Mouse (Mus musculus) embryonic fibroblast, embryonic 13.5 days (primary cell): ENCODE measurements around the gene Nos2. TPM values are rescaled to one million over a fixed set of nuclear protein-coding genes. Genes with fewer than 3 reads are reported as not detected.

ENCODE experiments used
- H3K27ac ChIP-seq: 2 replicates; pipeline ENCODE4 v1.5.1; 2012; ENCODE audit warnings: low read length, control low read depth, inconsistent platforms; ENCODE audit not compliant: insufficient read depth
- H3K4me1 ChIP-seq: 2 replicates; pipeline ENCODE4 v1.6.1; 2011; ENCODE audit warnings: low read length; ENCODE audit not compliant: control insufficient read depth, insufficient read depth
- H3K4me3 ChIP-seq: 2 replicates; pipeline ENCODE4 v1.5.1; 2011; ENCODE audit warnings: mild to moderate bottlenecking, control low read depth, low read length; ENCODE audit not compliant: insufficient read depth
- CTCF ChIP-seq: IDR thresholded peaks from 2 replicates; pipeline ENCODE4 v1.5.1; 2011; ENCODE audit warnings: mild to moderate bottlenecking, control low read depth, low read length, moderate library complexity, borderline replicate concordance; ENCODE audit not compliant: insufficient read depth
- POLR2A ChIP-seq: IDR thresholded peaks from 2 replicates; pipeline ENCODE4 v1.6.1; 2011; ENCODE audit warnings: low read depth, mild to moderate bottlenecking, control low read depth, low read length, moderate library complexity
- polyA plus RNA-seq: library from polyadenylated mRNA; stranded (reverse); fragments of >200 nt; gene quantifications from 2 replicates; pipeline ENCODE4 v1.2.4, GENCODE M21; 2011; ENCODE audit warnings: low read depth; ENCODE audit not compliant: missing spikeins, insufficient read length

The Nos2 gene
- polyA plus RNA-seq, 1 experiment = not detected

DNA sequence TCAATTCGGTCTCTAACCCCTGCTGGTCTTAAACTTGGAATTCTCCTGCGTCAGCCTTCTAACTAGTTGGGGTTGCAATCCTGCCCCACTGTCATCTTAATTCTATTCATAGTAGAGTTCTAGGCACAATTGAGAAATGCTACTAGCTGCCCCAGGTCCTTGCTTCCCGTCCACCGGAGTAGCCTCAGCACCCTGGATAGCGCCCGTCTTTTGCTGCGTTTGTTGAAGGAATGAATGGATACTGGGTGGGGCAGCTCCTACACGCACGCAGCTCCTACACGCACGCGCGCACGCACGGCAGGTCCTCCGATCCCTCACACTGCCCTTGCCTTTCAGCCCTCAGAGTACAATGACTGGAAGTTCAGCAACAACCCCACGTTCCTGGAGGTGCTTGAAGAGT lies 31.9 kb downstream of the Nos2 start:
- no peak for TF ChIP-seq POLR2A
- TF ChIP-seq CTCF = no peak
- no peak overlapping the region for H3K4me3 ChIP-seq
- no peak overlapping the region for H3K27ac ChIP-seq
- H3K4me1 ChIP-seq = no peaks in the 10 kb centered on the region

DNA sequence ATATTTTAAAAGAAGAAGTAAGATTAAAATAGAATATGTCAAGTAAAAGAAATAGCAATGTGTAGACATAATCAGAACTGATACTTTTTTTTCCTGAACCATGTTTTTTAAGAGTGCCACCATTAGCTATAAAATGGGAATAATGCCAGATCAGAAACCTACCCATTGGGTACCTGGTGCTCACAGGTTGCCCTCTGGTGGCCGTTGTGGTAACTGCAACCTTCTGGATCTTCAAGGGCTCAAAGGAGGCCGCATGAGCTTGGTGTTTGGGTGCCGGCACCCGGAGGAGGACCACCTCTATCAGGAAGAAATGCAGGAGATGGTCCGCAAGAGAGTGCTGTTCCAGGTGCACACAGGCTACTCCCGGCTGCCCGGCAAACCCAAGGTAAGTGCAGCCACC lies 35.7 kb downstream of the Nos2 start:
- Histone ChIP-seq H3K4me1 (no peaks in the 10 kb centered on the region), H3K4me3 (no peak overlapping the region), H3K27ac (no peak overlapping the region)
- TF ChIP-seq CTCF = peak; percentile 74; the same call in 1 of the 2 replicates
- TF ChIP-seq POLR2A = no peak

DNA sequence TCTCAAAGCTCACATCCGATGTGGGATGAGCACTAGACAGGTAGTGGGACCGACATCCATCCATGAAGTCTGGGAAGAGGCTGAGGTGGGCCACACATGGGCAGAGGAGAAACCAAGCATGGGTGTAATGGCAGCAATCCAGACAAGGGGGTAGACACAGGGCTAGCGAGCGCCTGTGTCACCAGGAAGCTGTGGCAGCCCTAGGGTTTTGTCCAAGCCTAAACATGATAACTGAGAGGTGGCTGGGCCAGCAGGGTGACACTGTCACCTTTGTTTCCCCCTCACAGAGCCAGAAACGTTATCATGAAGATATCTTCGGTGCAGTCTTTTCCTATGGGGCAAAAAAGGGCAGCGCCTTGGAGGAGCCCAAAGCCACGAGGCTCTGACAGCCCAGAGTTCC lies 38.8 kb downstream of the Nos2 start:
- no peak overlapping the region for H3K4me3 ChIP-seq
- no peak overlapping the region for H3K27ac ChIP-seq
- TF ChIP-seq CTCF (no peak), POLR2A (no peak)
- no peaks in the 10 kb centered on the region for H3K4me1 ChIP-seq

DNA sequence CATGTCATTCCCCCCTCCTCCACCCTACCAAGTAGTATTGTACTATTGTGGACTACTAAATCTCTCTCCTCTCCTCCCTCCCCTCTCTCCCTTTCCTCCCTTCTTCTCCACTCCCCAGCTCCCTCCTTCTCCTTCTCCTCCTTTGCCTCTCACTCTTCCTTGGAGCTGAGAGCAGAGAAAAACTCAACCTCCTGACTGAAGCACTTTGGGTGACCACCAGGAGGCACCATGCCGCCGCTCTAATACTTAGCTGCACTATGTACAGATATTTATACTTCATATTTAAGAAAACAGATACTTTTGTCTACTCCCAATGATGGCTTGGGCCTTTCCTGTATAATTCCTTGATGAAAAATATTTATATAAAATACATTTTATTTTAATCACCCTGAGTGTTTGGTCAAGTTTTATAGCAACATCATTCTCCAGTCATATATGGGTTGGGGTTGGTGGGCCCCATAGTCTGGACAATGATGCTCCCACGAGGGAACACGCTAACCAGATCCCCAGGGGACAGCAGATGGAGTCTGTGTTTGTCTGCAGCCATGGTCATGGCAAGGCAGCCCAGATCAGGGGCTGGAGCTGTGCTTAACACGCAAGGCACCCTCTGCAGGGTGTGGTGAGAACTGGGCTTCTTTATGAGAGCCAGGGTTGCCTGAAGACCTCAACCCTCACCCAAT lies 39.4 kb downstream of the Nos2 start:
- H3K27ac ChIP-seq = no peak overlapping the region
- no peak overlapping the region for H3K4me3 ChIP-seq
- no peaks in the 10 kb centered on the region for H3K4me1 ChIP-seq
- TF ChIP-seq POLR2A = no peak
- 0 out of 2 replicates have a peak, but pooled peaks have one; percentile 17 for TF ChIP-seq CTCF

GRCm38 (mm10) chr11:78961221-78961620 lies 40.6 kb downstream of the Nos2 start:
- no peak overlapping the region for H3K4me3 ChIP-seq
- H3K27ac ChIP-seq = no peak overlapping the region
- no peak for TF ChIP-seq CTCF
- TF ChIP-seq POLR2A = no peak

GRCm38 (mm10) chr11:78967371-78967770 lies 46.8 kb downstream of the Nos2 start:
- TF ChIP-seq POLR2A (no peak), CTCF (0 out of 2 replicates have a peak, but pooled peaks have one; percentile 5)
- no peak overlapping the region for H3K4me3 ChIP-seq
- no peaks in the 10 kb centered on the region for H3K4me1 ChIP-seq
- no peak overlapping the region for H3K27ac ChIP-seq

More at GRCm38 (mm10) chr11:78961221-78961620, 40.6 kb downstream of the Nos2 start:
- H3K4me1 ChIP-seq = no peaks in the 10 kb centered on the region

DNA sequence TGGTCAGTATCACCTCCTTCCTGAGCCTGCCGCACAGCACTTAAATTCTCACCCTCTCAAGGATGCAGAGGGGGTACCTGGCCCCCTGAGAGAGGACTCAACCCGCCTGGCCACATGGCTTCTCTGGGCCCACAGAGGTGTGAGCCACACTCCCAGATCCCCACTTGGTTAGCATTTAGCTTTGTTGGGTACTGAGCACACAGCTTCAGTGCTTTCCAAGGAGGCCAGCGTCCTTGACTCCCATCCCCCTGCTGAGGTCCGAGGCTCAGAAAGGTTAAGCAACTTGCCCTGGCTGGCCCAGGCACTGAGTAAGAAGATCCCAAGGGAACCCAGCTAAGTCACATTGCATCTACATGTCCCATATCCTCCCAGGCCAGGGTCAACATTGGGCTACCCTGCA lies 47.5 kb downstream of the Nos2 start:
- TF ChIP-seq CTCF (no peak), POLR2A (no peak)
- H3K4me1 ChIP-seq = no peaks in the 10 kb centered on the region
- H3K4me3 ChIP-seq = no peak overlapping the region
- no peak overlapping the region for H3K27ac ChIP-seq

DNA sequence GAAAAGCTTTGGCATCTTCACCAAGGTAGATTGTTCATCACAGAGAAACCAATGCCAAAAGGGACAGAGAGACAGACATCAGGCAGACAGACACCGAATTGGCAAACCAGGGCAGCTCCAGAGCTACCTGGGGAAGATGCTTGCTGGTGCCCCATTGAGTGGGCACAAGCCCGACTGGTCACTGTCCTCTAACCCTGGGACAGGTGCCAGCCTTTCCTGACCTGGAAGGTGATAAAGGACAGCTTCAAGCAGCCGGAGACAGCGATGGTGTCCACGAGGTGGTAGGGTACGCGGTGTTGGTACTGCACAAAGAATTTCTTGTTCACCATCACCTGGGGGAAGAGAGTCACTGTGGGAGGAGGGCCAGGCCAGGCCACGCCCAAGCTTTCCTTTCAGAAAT lies 50.5 kb downstream of the Nos2 start:
- no peak for TF ChIP-seq CTCF
- H3K4me1 ChIP-seq = no peaks in the 10 kb centered on the region
- no peak overlapping the region for H3K4me3 ChIP-seq
- no peak overlapping the region for H3K27ac ChIP-seq

- Histone ChIP-seq H3K4me1 (no peaks in the 10 kb centered on the region), H3K27ac (no peak overlapping the region), H3K4me3 (no peak overlapping the region)
- no peak for TF ChIP-seq POLR2A
- no peak for TF ChIP-seq CTCF
Measured at GRCm38 (mm10) chr11:78971746-78972145, 51.2 kb downstream of the Nos2 start.

- H3K4me1 ChIP-seq = no peaks in the 10 kb centered on the region
- TF ChIP-seq CTCF = no peak
- no peak for TF ChIP-seq POLR2A
- H3K4me3 ChIP-seq = no peak overlapping the region
- no peak overlapping the region for H3K27ac ChIP-seq
Measured at GRCm38 (mm10) chr11:78972328-78972727, 51.7 kb downstream of the Nos2 start.
